Mouse (Mus musculus) megakaryocyte, embryonic 14.5 days (primary cell): Measurements from ENCODE around the gene Tm4sf5.

Source experiments
- FLI1 ChIP-seq: IDR thresholded peaks from 2 replicates; pipeline ENCODE4 v1.6.1; 2012; ENCODE audit warnings: low read length, inconsistent platforms, mixed read lengths
- GATA1 ChIP-seq: IDR thresholded peaks from 3 replicates; pipeline ENCODE4 v1.6.1; 2012; ENCODE audit warnings: mixed read lengths, low read length, inconsistent platforms, borderline replicate concordance

DNA sequence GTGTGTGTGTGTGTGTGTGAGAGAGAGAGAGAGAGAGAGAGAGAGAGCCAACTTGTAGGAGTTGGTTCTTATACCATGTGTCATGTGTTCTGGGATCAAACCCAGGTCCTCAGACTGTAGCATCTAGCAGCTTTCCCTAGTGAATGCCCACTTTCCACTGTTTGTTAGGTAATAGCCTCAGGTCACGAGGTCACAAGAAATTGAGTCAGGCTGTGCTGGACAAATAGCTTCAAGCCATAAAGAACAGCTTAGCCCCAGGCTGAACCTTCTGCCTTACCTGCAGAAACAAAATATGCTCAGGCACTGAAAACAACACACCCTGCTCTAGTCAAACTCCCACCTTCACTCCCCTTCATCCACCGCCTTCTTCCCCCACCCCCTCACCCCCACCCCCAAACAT is 6.2 kb downstream of the Tm4sf5 start:
- TF ChIP-seq GATA1, result no peak
- no peak for TF ChIP-seq FLI1
